Mouse (Mus musculus): Measurements from ENCODE around the gene Adap1. TPM values are rescaled to one million over a fixed set of nuclear protein-coding genes. Genes with fewer than 3 reads are reported as not detected.

The Adap1 gene
- polyA plus RNA-seq, 1 experiment from 2014 or later: 2.3 TPM

DNA sequence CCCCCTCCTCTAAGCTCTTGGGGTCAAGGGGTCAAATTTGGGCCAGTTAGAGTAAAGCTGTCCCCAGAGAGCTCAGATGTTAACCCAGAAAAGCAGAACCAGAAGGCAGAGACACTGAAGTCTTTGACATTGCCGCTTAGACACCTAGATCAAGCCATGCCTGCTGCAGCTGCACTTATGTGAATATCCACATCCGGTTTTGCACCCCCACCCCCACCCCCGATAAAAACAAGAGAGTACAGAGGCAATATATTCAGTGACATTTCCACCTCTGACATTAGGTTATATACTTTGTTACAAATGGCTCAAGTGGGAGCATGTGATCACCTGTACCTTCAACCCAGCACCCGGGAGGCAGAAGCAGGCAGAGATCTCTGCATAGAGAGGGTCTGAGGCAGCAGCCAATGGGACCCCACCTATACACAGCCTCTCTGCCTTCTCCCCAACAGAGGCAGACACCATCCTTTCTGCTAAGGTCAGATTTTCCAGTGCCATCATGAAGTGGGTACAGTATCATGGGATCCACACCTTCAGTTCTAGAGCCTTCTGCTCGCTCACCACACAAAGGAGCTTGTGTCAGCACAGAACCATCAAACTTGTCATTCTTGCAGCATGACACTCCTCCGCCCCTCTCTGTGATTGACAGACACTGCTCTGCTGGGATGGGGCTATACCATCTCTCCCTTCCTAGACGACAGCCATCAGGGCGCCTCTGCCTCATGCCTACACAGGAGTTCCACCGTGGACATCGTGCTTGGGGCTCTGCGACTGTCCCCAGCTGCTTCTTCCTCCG lies 34.8 kb downstream of the Adap1 start:
- H3K4me3 ChIP-seq (ENCODE audit: control insufficient read depth in 1 of 2, insufficient read depth in 1 of 2, low read depth in 1 of 2, low read length in 2 of 2): no peak overlapping the region
- no peaks in the 10 kb centered on the region for H3K9me3 ChIP-seq (ENCODE audit: control insufficient read depth, low read length)
- no peak overlapping the region for H3K4me2 ChIP-seq (ENCODE audit: low read length)
- H3K27me3 ChIP-seq (ENCODE audit: control insufficient read depth, insufficient read depth, low read length): no peaks in the 10 kb centered on the region
- H3K9ac ChIP-seq (ENCODE audit: low read length): no peak overlapping the region
- 77% methylated on average over 12 of the region's 12 CpGs for WGBS
- no peaks in the 10 kb centered on the region for H3K36me3 ChIP-seq (ENCODE audit: control insufficient read depth, insufficient read depth, low read length)
- H3K27ac ChIP-seq (replicated peaks in 1 of 2; ENCODE audit: control insufficient read depth in 1 of 2, insufficient read depth in 1 of 2, low read depth in 2 of 2, low read length in 2 of 2): no peak overlapping the region
- ATAC-seq (ENCODE audit: insufficient number of reproducible peaks, insufficient read depth, low FRiP score, low read depth): no peak
- peaks cover 0 to 3% of the 10 kb centered on the region in 2 experiments; a peak in 1 of 4 replicates for H3K4me1 ChIP-seq (ENCODE audit: control insufficient read depth in 2 of 2, insufficient read depth in 2 of 2, low read length in 2 of 2)

DNA sequence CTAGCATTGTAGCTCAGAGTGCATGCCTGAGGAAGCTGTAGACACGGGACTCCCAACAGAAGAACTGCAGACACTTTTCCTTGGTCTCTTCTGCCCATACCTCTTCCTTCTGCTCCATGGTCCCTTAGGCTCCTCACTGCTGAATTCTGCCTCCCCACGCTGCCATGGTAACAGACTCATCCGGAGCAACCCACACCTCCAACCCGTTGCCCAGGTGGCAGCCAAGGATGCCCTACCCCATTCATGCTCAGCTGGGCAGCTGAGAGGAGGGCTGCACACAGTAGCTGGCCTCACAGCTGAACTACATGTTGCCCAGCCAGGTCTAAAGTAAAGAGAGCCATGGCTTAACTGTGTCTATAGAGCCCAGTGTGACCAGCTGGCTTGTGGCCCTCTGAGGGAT lies 36.8 kb downstream of the Adap1 start:
- no peak for ATAC-seq (ENCODE audit: insufficient number of reproducible peaks, insufficient read depth, low FRiP score, low read depth)

DNA sequence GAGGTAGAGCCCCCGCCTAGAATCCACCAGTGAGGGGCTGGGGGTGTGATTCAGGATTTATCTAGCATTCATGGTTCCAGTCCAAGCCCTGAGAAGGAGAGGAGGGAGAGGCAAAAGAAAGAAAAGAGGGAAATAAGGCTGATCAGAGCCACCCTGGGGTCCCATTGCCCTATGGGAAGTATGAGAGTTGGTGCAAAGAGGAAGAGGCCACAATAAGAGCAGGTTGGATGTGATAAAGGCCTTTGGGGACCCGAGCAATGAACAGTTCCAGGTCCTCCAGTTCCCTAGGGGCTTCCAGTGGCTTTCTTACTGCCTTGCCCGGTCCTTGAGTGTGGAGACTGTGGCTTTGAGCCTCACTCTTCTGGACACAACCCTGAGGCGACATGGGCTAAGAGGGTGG lies 37.6 kb downstream of the Adap1 start:
- no peak for ATAC-seq (ENCODE audit: insufficient number of reproducible peaks, insufficient read depth, low FRiP score, low read depth)
- Histone ChIP-seq H3K4me2 (ENCODE audit: low read length) (no peak overlapping the region), H3K9ac (ENCODE audit: low read length) (no peak overlapping the region), H3K4me1 (ENCODE audit: control insufficient read depth in 2 of 2, insufficient read depth in 2 of 2, low read length in 2 of 2) (peaks cover 0 to 3% of the 10 kb centered on the region in 2 experiments; a peak in 1 of 4 replicates), H3K4me3 (ENCODE audit: control insufficient read depth in 1 of 2, insufficient read depth in 1 of 2, low read depth in 1 of 2, low read length in 2 of 2) (no peak overlapping the region), H3K27ac (replicated peaks in 1 of 2; ENCODE audit: control insufficient read depth in 1 of 2, insufficient read depth in 1 of 2, low read depth in 2 of 2, low read length in 2 of 2) (no peak overlapping the region), H3K9me3 (ENCODE audit: control insufficient read depth, low read length) (no peaks in the 10 kb centered on the region), H3K27me3 (ENCODE audit: control insufficient read depth, insufficient read depth, low read length) (no peaks in the 10 kb centered on the region), H3K36me3 (ENCODE audit: control insufficient read depth, insufficient read depth, low read length) (no peaks in the 10 kb centered on the region)
- WGBS: 76% methylated on average over 4 of the region's 4 CpGs

More for the DNA sequence above, 36.8 kb downstream of the Adap1 start:
- 75% methylated on average over 4 of the region's 4 CpGs for WGBS
- Histone ChIP-seq H3K9ac (ENCODE audit: low read length) (no peak overlapping the region), H3K9me3 (ENCODE audit: control insufficient read depth, low read length) (no peaks in the 10 kb centered on the region), H3K36me3 (ENCODE audit: control insufficient read depth, insufficient read depth, low read length) (no peaks in the 10 kb centered on the region), H3K27me3 (ENCODE audit: control insufficient read depth, insufficient read depth, low read length) (no peaks in the 10 kb centered on the region), H3K4me2 (ENCODE audit: low read length) (no peak overlapping the region), H3K4me1 (ENCODE audit: control insufficient read depth in 2 of 2, insufficient read depth in 2 of 2, low read length in 2 of 2) (peaks cover 0 to 3% of the 10 kb centered on the region in 2 experiments; a peak in 1 of 4 replicates), H3K27ac (replicated peaks in 1 of 2; ENCODE audit: control insufficient read depth in 1 of 2, insufficient read depth in 1 of 2, low read depth in 2 of 2, low read length in 2 of 2) (no peak overlapping the region), H3K4me3 (ENCODE audit: control insufficient read depth in 1 of 2, insufficient read depth in 1 of 2, low read depth in 1 of 2, low read length in 2 of 2) (no peak overlapping the region)

DNA sequence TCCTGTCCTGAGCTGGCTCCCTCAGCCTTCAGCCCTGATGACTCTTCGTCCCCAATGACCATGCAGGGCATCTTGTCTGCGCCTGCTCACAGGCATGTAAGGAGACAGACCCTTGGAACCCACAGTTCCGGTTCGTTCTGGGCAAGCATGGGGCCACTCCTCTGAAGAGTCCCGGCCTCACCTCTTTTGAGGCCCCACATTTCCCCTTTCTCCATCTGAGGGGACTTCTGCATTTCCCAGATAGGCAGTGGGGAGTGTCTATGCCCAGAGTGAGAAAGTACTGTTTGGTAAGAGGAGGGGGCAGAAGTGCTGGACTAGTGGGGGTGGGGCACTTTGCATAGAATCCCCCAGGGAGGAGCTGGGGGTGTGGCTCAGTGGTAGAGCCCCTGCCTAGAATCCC lies 38.3 kb downstream of the Adap1 start:
- H3K27ac ChIP-seq (replicated peaks in 1 of 2; ENCODE audit: control insufficient read depth in 1 of 2, insufficient read depth in 1 of 2, low read depth in 2 of 2, low read length in 2 of 2): no peak overlapping the region
- H3K4me1 ChIP-seq (ENCODE audit: control insufficient read depth in 2 of 2, insufficient read depth in 2 of 2, low read length in 2 of 2): peaks cover under 1 to 2% of the 10 kb centered on the region in 2 experiments; a peak in 1 of 4 replicates
- ATAC-seq (ENCODE audit: insufficient number of reproducible peaks, insufficient read depth, low FRiP score, low read depth): no peak

DNA sequence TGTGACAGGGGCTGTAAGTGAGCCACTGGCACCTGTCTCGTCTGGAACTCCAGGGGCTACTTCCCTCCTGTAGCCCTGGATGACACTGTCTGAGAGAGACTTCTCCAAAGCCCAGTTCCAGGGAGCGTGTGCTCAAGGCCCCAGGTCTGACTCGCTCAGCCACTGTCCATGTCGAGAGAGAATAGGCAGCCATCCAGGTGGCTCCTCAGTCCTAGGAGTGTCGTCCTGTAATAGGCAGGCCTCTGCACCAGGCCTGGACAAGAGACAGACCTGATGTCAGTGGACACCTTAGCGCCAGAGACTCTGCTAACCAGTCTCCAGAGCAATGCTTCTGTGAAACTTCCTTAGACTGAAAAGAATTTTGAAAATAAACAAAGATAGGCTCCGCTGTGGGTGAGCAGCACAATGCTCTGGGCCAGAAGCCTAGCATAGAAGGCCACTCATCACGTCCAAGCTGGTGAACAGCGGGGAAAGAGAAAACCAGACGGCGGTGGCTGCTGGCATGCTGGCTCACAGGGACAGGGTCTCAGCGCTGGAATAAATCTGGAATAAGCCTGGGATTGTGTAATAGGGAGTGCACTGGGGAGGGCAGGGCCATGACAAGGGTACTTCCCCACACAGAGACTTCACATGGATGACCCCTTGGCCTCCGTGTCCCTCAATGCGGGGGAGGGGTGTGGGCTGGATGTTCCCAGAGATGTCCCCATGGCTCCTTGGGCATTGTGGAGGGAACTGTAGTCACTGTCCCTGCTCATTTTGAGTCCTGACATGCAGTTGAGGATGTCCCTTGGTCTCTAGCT lies 39.1 kb downstream of the Adap1 start:
- Histone ChIP-seq H3K4me3 (ENCODE audit: control insufficient read depth in 1 of 2, insufficient read depth in 1 of 2, low read depth in 1 of 2, low read length in 2 of 2) (no peak overlapping the region), H3K36me3 (ENCODE audit: control insufficient read depth, insufficient read depth, low read length) (no peaks in the 10 kb centered on the region), H3K4me1 (ENCODE audit: control insufficient read depth in 2 of 2, insufficient read depth in 2 of 2, low read length in 2 of 2) (peaks cover 3 to 4% of the 10 kb centered on the region in 2 experiments; a peak in 2 of 4 replicates), H3K9me3 (ENCODE audit: control insufficient read depth, low read length) (no peaks in the 10 kb centered on the region), H3K27me3 (ENCODE audit: control insufficient read depth, insufficient read depth, low read length) (no peaks in the 10 kb centered on the region), H3K9ac (ENCODE audit: low read length) (no peak overlapping the region), H3K4me2 (ENCODE audit: low read length) (no peak overlapping the region), H3K27ac (replicated peaks in 1 of 2; ENCODE audit: control insufficient read depth in 1 of 2, insufficient read depth in 1 of 2, low read depth in 2 of 2, low read length in 2 of 2) (no peak overlapping the region)
- WGBS: 57% methylated on average over 14 of the region's 14 CpGs
- no peak for ATAC-seq (ENCODE audit: insufficient number of reproducible peaks, insufficient read depth, low FRiP score, low read depth)

More for the DNA sequence above, 38.3 kb downstream of the Adap1 start:
- Histone ChIP-seq H3K27me3 (ENCODE audit: control insufficient read depth, insufficient read depth, low read length) (no peaks in the 10 kb centered on the region), H3K9me3 (ENCODE audit: control insufficient read depth, low read length) (no peaks in the 10 kb centered on the region), H3K36me3 (ENCODE audit: control insufficient read depth, insufficient read depth, low read length) (no peaks in the 10 kb centered on the region), H3K4me3 (ENCODE audit: control insufficient read depth in 1 of 2, insufficient read depth in 1 of 2, low read depth in 1 of 2, low read length in 2 of 2) (no peak overlapping the region), H3K4me2 (ENCODE audit: low read length) (no peak overlapping the region), H3K9ac (ENCODE audit: low read length) (no peak overlapping the region)
- WGBS: 81% methylated on average over 5 of the region's 5 CpGs

DNA sequence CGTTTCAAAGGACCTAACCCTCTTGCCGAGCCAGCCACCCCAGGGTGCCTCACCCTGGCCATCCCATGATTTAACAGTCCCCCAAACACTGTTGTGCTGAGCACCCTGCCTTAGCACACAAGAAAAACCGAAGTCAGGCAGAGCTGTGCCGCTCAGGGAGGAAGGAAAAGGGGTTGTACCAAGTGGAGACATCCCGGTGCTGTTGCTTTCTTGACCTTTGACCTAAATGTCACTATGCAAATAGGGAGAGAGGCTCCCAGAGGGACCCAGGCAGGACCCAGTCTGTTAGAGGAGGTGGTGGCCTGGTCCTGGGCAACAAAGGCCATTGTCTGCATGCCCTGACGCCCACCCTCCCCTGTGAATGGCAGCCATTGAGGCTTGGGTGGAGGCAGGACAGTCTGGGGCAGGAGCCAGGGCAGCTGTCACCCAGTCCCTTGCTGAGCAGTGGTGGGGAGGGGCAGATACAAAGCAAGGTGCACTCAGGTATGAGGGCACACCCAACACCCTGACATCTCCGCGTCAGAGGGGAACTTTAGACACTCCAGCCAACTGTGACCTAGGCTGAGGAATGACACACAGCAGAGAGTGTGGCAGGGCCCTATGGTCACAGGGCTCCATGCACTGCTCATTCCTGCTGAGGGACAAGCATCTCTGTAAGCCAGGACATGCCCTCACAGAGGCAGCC lies 39.9 kb downstream of the Adap1 start:
- Histone ChIP-seq H3K4me3 (ENCODE audit: control insufficient read depth in 1 of 2, insufficient read depth in 1 of 2, low read depth in 1 of 2, low read length in 2 of 2) (no peak overlapping the region), H3K27me3 (ENCODE audit: control insufficient read depth, insufficient read depth, low read length) (no peaks in the 10 kb centered on the region), H3K4me2 (ENCODE audit: low read length) (no peak overlapping the region), H3K4me1 (ENCODE audit: control insufficient read depth in 2 of 2, insufficient read depth in 2 of 2, low read length in 2 of 2) (peaks cover 3 to 5% of the 10 kb centered on the region in 2 experiments; a peak in 2 of 4 replicates), H3K9me3 (ENCODE audit: control insufficient read depth, low read length) (no peaks in the 10 kb centered on the region), H3K27ac (replicated peaks in 1 of 2; ENCODE audit: control insufficient read depth in 1 of 2, insufficient read depth in 1 of 2, low read depth in 2 of 2, low read length in 2 of 2) (no peak overlapping the region), H3K9ac (ENCODE audit: low read length) (no peak overlapping the region), H3K36me3 (ENCODE audit: control insufficient read depth, insufficient read depth, low read length) (no peaks in the 10 kb centered on the region)
- ATAC-seq (ENCODE audit: insufficient number of reproducible peaks, insufficient read depth, low FRiP score, low read depth): no peak
- 47% methylated on average over 8 of the region's 8 CpGs for WGBS

DNA sequence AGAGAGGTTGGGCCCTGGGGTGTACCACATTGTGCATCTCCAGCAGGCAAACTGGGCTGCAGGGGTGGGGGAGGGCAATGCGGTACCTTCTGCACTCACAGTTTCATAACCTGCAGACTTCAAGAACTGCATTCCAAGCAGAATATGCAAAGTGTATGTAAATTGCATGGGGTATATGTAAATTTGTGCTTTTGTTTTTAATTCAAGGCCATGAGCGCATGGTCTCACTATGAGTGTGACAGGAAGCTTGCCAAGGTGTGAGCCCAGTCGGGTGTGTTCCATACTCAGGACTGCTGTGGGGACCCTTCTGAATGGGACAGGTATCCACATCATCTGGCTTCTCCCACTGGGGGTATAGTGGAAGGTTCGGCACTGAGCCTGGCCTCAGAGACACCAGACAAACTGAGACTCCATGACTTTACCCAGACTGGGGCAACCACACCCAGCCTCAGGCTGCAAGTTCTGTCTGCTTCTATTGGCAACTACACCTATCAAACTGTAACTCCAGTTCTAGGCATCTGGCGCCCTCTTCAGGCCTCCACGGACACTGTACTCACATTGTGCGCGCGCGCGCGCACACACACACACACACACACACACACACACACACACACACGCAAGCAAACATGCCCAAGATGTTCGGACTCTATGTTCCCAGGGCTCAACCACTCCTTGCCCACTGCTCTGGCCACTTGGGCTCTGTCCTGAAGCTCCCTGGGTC lies 41.8 kb downstream of the Adap1 start:
- Histone ChIP-seq H3K27ac (replicated peaks in 1 of 2; ENCODE audit: control insufficient read depth in 1 of 2, insufficient read depth in 1 of 2, low read depth in 2 of 2, low read length in 2 of 2) (no peak overlapping the region), H3K36me3 (ENCODE audit: control insufficient read depth, insufficient read depth, low read length) (no peaks in the 10 kb centered on the region), H3K9ac (ENCODE audit: low read length) (no peak overlapping the region), H3K4me3 (ENCODE audit: control insufficient read depth in 1 of 2, insufficient read depth in 1 of 2, low read depth in 1 of 2, low read length in 2 of 2) (no peak overlapping the region), H3K4me1 (ENCODE audit: control insufficient read depth in 2 of 2, insufficient read depth in 2 of 2, low read length in 2 of 2) (peaks cover 3 to 5% of the 10 kb centered on the region in 2 experiments; a peak in 2 of 4 replicates), H3K27me3 (ENCODE audit: control insufficient read depth, insufficient read depth, low read length) (no peaks in the 10 kb centered on the region), H3K9me3 (ENCODE audit: control insufficient read depth, low read length) (no peaks in the 10 kb centered on the region), H3K4me2 (ENCODE audit: low read length) (no peak overlapping the region)
- no peak for ATAC-seq (ENCODE audit: insufficient number of reproducible peaks, insufficient read depth, low FRiP score, low read depth)
- 92% methylated on average over 14 of the region's 14 CpGs for WGBS

All from heart, embryonic 14.5 days (tissue).